In genomic region chr1:34505307-34505706, GRCm38 (mm10) we compare ENCODE assay signal across 38 mouse cellular contexts. TPM values are rescaled to one million over a fixed set of nuclear protein-coding genes. Genes with fewer than 3 reads are reported as not detected.
DNase-seq lines count a peak whose midpoint lies in the region; ATAC-seq and TF ChIP-seq lines count a peak whose summit lies in the region.
"Had no signal": no experiment of that assay in that cellular context is flagged by ENCODE, and none has a peak within 500 bp of the region (broad histone marks: within the 10 kb centered on the region; RNA-seq: fewer than 3 reads in every experiment).

No protein-coding gene starts in this region.

- intact Hi-C loops in left cerebral cortex, postnatal 36 days (cut with DNase I): no loop called here

- TF ChIP-seq CTCF in lung, postnatal 0 days (IDR thresholded peaks at IDR 0.05): no peak

- no peak for DNase-seq in embryonic facial prominence, embryonic 10.5 days (ENCODE audit: low spot score)
- no peak for DNase-seq in kidney, adult 11 months
- DNase-seq in lung, postnatal 10 days: peak; percentile 11
- DNase-seq in lung, postnatal 0 days (ENCODE audit: low spot score): no peak
- DNase-seq in 3134 (ENCODE audit: extremely low read depth, insufficient read length, low spot score): peak; percentile 27
- no peak for DNase-seq in left cerebral cortex, postnatal 36 days (ENCODE audit: low spot score in 2 of 2)
- DNase-seq: adrenal gland, postnatal 10 days; cerebellum, adult 8-10 months; cerebellum, postnatal 36 days; gastrocnemius, adult 2 months; gastrocnemius, postnatal 36 days; heart, adult 18-20 months; kidney, postnatal 25 days; liver; lung, adult 2 months; midbrain, embryonic 14.5 days; right cerebral cortex, postnatal 25 days; thymus, adult 18-20 months; thymus, postnatal 25 days had no signal

- 55% methylated on average over 7 of the region's 7 CpGs for WGBS in embryonic facial prominence, embryonic 12.5 days
- 54% methylated on average over 7 of the region's 7 CpGs for WGBS in embryonic facial prominence, embryonic 10.5 days
- 54% methylated on average over 7 of the region's 7 CpGs for WGBS in kidney, embryonic 14.5 days
- 62% methylated on average over 7 of the region's 7 CpGs for WGBS in lung, postnatal 0 days

- H3K9ac ChIP-seq in embryonic facial prominence, embryonic 12.5 days: no peak overlapping the region
- H3K9ac ChIP-seq in kidney, embryonic 14.5 days (ENCODE audit: low read depth, low read length): no peak overlapping the region
- H3K9ac ChIP-seq in lung, postnatal 0 days (replicated peaks; ENCODE audit: low read depth): no peak overlapping the region
- H3K9ac ChIP-seq: hindbrain, embryonic 15.5 days; liver, embryonic 14.5 days; stomach, embryonic 15.5 days had no signal

- H3K4me3 ChIP-seq in embryonic facial prominence, embryonic 12.5 days: no peak overlapping the region
- H3K4me3 ChIP-seq in embryonic facial prominence, embryonic 10.5 days: no peak overlapping the region
- H3K4me3 ChIP-seq in kidney, embryonic 14.5 days (ENCODE audit: low read length): no peak overlapping the region
- no peak overlapping the region for H3K4me3 ChIP-seq in lung, postnatal 0 days (ENCODE audit: low read depth, low read length)
- H3K4me3 ChIP-seq: gastrocnemius, adult 2 months; hindbrain, embryonic 15.5 days; stomach, embryonic 15.5 days had no signal

- H3K27me3 ChIP-seq in embryonic facial prominence, embryonic 12.5 days: no peaks in the 10 kb centered on the region
- H3K27me3 ChIP-seq in embryonic facial prominence, embryonic 10.5 days (replicated peaks; ENCODE audit: low read depth, poor library complexity, severe bottlenecking): no peaks in the 10 kb centered on the region
- no peaks in the 10 kb centered on the region for H3K27me3 ChIP-seq in kidney, embryonic 14.5 days (ENCODE audit: control insufficient read depth, insufficient read depth, low read length)
- no peaks in the 10 kb centered on the region for H3K27me3 ChIP-seq in lung, postnatal 0 days (replicated peaks; ENCODE audit: insufficient read depth, low read length)
- H3K27me3 ChIP-seq: hindbrain, embryonic 15.5 days; stomach, embryonic 15.5 days had no signal

- no peak overlapping the region for H3K27ac ChIP-seq in embryonic facial prominence, embryonic 12.5 days
- no peak overlapping the region for H3K27ac ChIP-seq in embryonic facial prominence, embryonic 10.5 days (replicated peaks)
- H3K27ac ChIP-seq in kidney, embryonic 14.5 days (ENCODE audit: low read depth, low read length): no peak overlapping the region
- no peak overlapping the region for H3K27ac ChIP-seq in lung, postnatal 0 days (ENCODE audit: low read length)
- H3K27ac ChIP-seq: gastrocnemius, adult 2 months; hindbrain, embryonic 15.5 days; liver, embryonic 14.5 days; stomach, embryonic 15.5 days had no signal

- no peak for TF ChIP-seq EP300 in lung, postnatal 0 days (IDR thresholded peaks at IDR 0.05)

- H3K36me3 ChIP-seq in embryonic facial prominence, embryonic 12.5 days: no peaks in the 10 kb centered on the region
- no peaks in the 10 kb centered on the region for H3K36me3 ChIP-seq in embryonic facial prominence, embryonic 10.5 days (replicated peaks)
- H3K36me3 ChIP-seq in kidney, embryonic 14.5 days (ENCODE audit: control insufficient read depth, insufficient read depth, low read length): no peaks in the 10 kb centered on the region
- no peaks in the 10 kb centered on the region for H3K36me3 ChIP-seq in lung, postnatal 0 days (ENCODE audit: insufficient read depth, low read length)
- H3K36me3 ChIP-seq: hindbrain, embryonic 15.5 days; stomach, embryonic 15.5 days had no signal

- H3K4me2 ChIP-seq in embryonic facial prominence, embryonic 12.5 days (replicated peaks): no peak overlapping the region
- H3K4me2 ChIP-seq in kidney, embryonic 14.5 days (replicated peaks; ENCODE audit: low read depth, low read length): no peak overlapping the region
- H3K4me2 ChIP-seq in lung, postnatal 0 days (replicated peaks; ENCODE audit: low read depth, low read length): no peak overlapping the region
- H3K4me2 ChIP-seq: heart, embryonic 11.5 days; hindbrain, embryonic 15.5 days; stomach, embryonic 15.5 days had no signal

- H3K9me3 ChIP-seq in embryonic facial prominence, embryonic 12.5 days: no peaks in the 10 kb centered on the region
- no peaks in the 10 kb centered on the region for H3K9me3 ChIP-seq in embryonic facial prominence, embryonic 10.5 days
- 0 out of 2 replicates have a peak, but pooled peaks cover 3% of the 10 kb centered on the region for H3K9me3 ChIP-seq in kidney, embryonic 14.5 days (ENCODE audit: control insufficient read depth, low read length)
- no peaks in the 10 kb centered on the region for H3K9me3 ChIP-seq in lung, postnatal 0 days (ENCODE audit: low read length)
- H3K9me3 ChIP-seq: hindbrain, embryonic 15.5 days; stomach, embryonic 15.5 days had no signal

- peak; percentile 74 for ATAC-seq in embryonic facial prominence, embryonic 12.5 days (ENCODE audit: insufficient number of reproducible peaks, insufficient read depth, low FRiP score, low TSS enrichment)
- peak; percentile 75 for ATAC-seq in kidney, embryonic 14.5 days (ENCODE audit: low FRiP score, low TSS enrichment)
- no peak for ATAC-seq in lung, postnatal 0 days
- ATAC-seq: forebrain, embryonic 16.5 days; Patski had no signal

- H3K4me1 ChIP-seq in embryonic facial prominence, embryonic 12.5 days: 0 out of 2 replicates have a peak, but pooled peaks cover 1% of the 10 kb centered on the region
- H3K4me1 ChIP-seq in embryonic facial prominence, embryonic 10.5 days: peaks cover 7% of the 10 kb centered on the region
- H3K4me1 ChIP-seq in kidney, embryonic 14.5 days (ENCODE audit: control insufficient read depth, insufficient read depth, low read length): no peaks in the 10 kb centered on the region
- no peaks in the 10 kb centered on the region for H3K4me1 ChIP-seq in lung, postnatal 0 days (ENCODE audit: insufficient read depth, low read depth, low read length)
- H3K4me1 ChIP-seq: hindbrain, embryonic 15.5 days; stomach, embryonic 15.5 days had no signal

RNA-seq across cellular contexts. Expression of gene Prss39, which starts 7.1 kb away (rescaled TPM):
- polyA plus RNA-seq in embryonic facial prominence, embryonic 12.5 days (2016; fragmentation: Nextera tagmentation; extraction: Ambion mirVana): not detected in 2 replicates
- polyA plus RNA-seq in embryonic facial prominence, embryonic 10.5 days (2016; fragmentation: Nextera tagmentation; extraction: Ambion mirVana): not detected in 2 replicates
- not detected in 2 replicates for polyA plus RNA-seq in kidney, embryonic 14.5 days (2014; fragmentation: Nextera tagmentation; extraction: Ambion mirVana)
- not detected in 2 replicates for polyA plus RNA-seq in lung, postnatal 0 days (2015; fragmentation: Nextera tagmentation; extraction: Ambion mirVana)
- not detected for total RNA-seq in left cerebral cortex, postnatal 36 days (2021)
- total RNA-seq: adrenal gland, postnatal 10 days; gastrocnemius, adult 2 months; gastrocnemius, postnatal 36 days; heart, adult 18-20 months; layer of hippocampus, adult 18-20 months; layer of hippocampus, postnatal 10 days; left cerebral cortex, adult 18-20 months; left cerebral cortex, postnatal 14 days; megakaryocyte progenitor cell, adult 5-6 weeks; MEL; neutrophil, adult 5-6 weeks had no signal
- polyA plus RNA-seq: forebrain, embryonic 16.5 days; heart, embryonic 11.5 days; heart, embryonic 16.5 days; hindbrain, embryonic 15.5 days; intestine, embryonic 14.5 days; liver, embryonic 14.5 days; midbrain, embryonic 14.5 days; neural tube, embryonic 11.5 days; Patski; stomach, embryonic 15.5 days had no signal

RNA-seq across cellular contexts. Expression of gene Cfc1, which starts 30.1 kb away (rescaled TPM):
- polyA plus RNA-seq in embryonic facial prominence, embryonic 12.5 days (2016; fragmentation: Nextera tagmentation; extraction: Ambion mirVana): 0.22 and 0.36 TPM in 2 replicates
- 0.29 TPM in 1 of 2 replicates, not detected in the other for polyA plus RNA-seq in embryonic facial prominence, embryonic 10.5 days (2016; fragmentation: Nextera tagmentation; extraction: Ambion mirVana)
- not detected in 2 replicates for polyA plus RNA-seq in kidney, embryonic 14.5 days (2014; fragmentation: Nextera tagmentation; extraction: Ambion mirVana)
- not detected in 2 replicates for polyA plus RNA-seq in lung, postnatal 0 days (2015; fragmentation: Nextera tagmentation; extraction: Ambion mirVana)
- total RNA-seq in left cerebral cortex, postnatal 36 days (2021): not detected
- total RNA-seq: adrenal gland, postnatal 10 days; gastrocnemius, adult 2 months; gastrocnemius, postnatal 36 days; heart, adult 18-20 months; layer of hippocampus, adult 18-20 months; layer of hippocampus, postnatal 10 days; left cerebral cortex, adult 18-20 months; left cerebral cortex, postnatal 14 days; MEL; neutrophil, adult 5-6 weeks had no signal
- polyA plus RNA-seq: heart, embryonic 16.5 days; liver, embryonic 14.5 days; lung, adult 2 months; midbrain, embryonic 14.5 days; neural tube, embryonic 11.5 days; Patski had no signal

RNA-seq across cellular contexts. Expression of gene Ptpn18, which starts 45.7 kb away (rescaled TPM):
- polyA plus RNA-seq in embryonic facial prominence, embryonic 12.5 days (2016; fragmentation: Nextera tagmentation; extraction: Ambion mirVana): 9.9 and 14.1 TPM in 2 replicates
- 4.5 and 6.0 TPM in 2 replicates for polyA plus RNA-seq in embryonic facial prominence, embryonic 10.5 days (2016; fragmentation: Nextera tagmentation; extraction: Ambion mirVana)
- polyA plus RNA-seq in kidney, embryonic 14.5 days (2014; fragmentation: Nextera tagmentation; extraction: Ambion mirVana): 21.3 and 23.6 TPM in 2 replicates
- polyA plus RNA-seq in lung, postnatal 0 days (2015; fragmentation: Nextera tagmentation; extraction: Ambion mirVana): 36.0 and 39.8 TPM in 2 replicates
- total RNA-seq in left cerebral cortex, postnatal 36 days (2021): 1 to 10 TPM; 3.5 to 6.1 TPM

RNA-seq across cellular contexts. Expression of gene Prss40, which starts 55.4 kb away (rescaled TPM):
- not detected in 2 replicates for polyA plus RNA-seq in embryonic facial prominence, embryonic 12.5 days (2016; fragmentation: Nextera tagmentation; extraction: Ambion mirVana)
- not detected in 2 replicates for polyA plus RNA-seq in embryonic facial prominence, embryonic 10.5 days (2016; fragmentation: Nextera tagmentation; extraction: Ambion mirVana)
- not detected in 2 replicates for polyA plus RNA-seq in kidney, embryonic 14.5 days (2014; fragmentation: Nextera tagmentation; extraction: Ambion mirVana)
- polyA plus RNA-seq in lung, postnatal 0 days (2015; fragmentation: Nextera tagmentation; extraction: Ambion mirVana): not detected in 2 replicates
- total RNA-seq in left cerebral cortex, postnatal 36 days (2021): not detected
- total RNA-seq: adrenal gland, postnatal 10 days; gastrocnemius, adult 2 months; gastrocnemius, postnatal 36 days; heart, adult 18-20 months; hematopoietic stem cell, adult 5-6 weeks; layer of hippocampus, adult 18-20 months; layer of hippocampus, postnatal 10 days; left cerebral cortex, adult 18-20 months; left cerebral cortex, postnatal 14 days; megakaryocyte progenitor cell, adult 5-6 weeks; MEL; neutrophil, adult 5-6 weeks had no signal
- polyA plus RNA-seq: heart, embryonic 11.5 days; heart, embryonic 16.5 days; hindbrain, embryonic 15.5 days; intestine, embryonic 14.5 days; liver, embryonic 14.5 days; lung, adult 2 months; midbrain, embryonic 14.5 days; neural tube, embryonic 11.5 days; Patski; stomach, embryonic 15.5 days had no signal

Comparison
In these comparisons a context has a peak if more than half of its experiments do, and no peak if none do; other contexts are left out.
1. DNase-seq: peak in lung, postnatal 10 days (single experiment) and 3134 (single experiment); none in embryonic facial prominence, embryonic 10.5 days (single experiment), kidney, adult 11 months (single experiment), lung, postnatal 0 days (single experiment) and left cerebral cortex, postnatal 36 days (0 of 2).